Mouse (Mus musculus) embryonic fibroblast, embryonic 13.5 days (primary cell): ENCODE results near the gene Ankmy2.

Experiments used
- CTCF ChIP-seq: IDR thresholded peaks from 2 replicates; pipeline ENCODE4 v1.5.1; 2011; ENCODE audit warnings: mild to moderate bottlenecking, control low read depth, low read length, moderate library complexity, borderline replicate concordance; ENCODE audit not compliant: insufficient read depth
- POLR2A ChIP-seq: IDR thresholded peaks from 2 replicates; pipeline ENCODE4 v1.6.1; 2011; ENCODE audit warnings: low read depth, mild to moderate bottlenecking, control low read depth, low read length, moderate library complexity

DNA sequence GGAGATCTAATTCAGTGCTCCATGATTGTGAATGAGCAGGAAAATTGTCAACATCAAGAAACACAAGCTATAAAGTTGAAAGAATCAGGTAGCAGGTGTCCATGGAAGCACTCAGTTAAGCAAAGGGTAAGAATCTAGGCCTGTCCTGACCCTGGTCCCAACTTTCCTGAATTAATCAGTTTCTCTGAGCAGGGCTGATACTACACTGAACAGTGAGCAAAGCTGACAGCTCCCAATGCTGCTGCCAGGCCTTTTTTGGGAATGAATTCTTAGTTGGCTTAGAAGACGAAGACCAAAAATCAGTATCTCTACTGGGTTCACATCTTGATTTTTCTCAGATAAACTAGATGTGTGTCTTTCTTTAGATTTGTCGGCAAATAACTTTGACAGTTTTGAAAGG is 6.2 kb upstream of the Ankmy2 start:
- no peak for TF ChIP-seq CTCF
- no peak for TF ChIP-seq POLR2A
